Mouse (Mus musculus) kidney, adult 2 months (tissue): ENCODE results near the gene Timm8a2.

Experiments
- CTCF ChIP-seq: fragments of 200-500 bp; conservative IDR thresholded peaks from 2 replicates; pipeline ENCODE4 v1.5.1; 2011; ENCODE audit warnings: low read depth, mild to moderate bottlenecking, control low read depth, low read length, moderate library complexity, mixed read lengths; ENCODE audit not compliant: insufficient read depth, insufficient read length
- POLR2A ChIP-seq: fragments of 200-500 bp; IDR thresholded peaks from one replicate; pipeline ENCODE4 v1.6.1; 2011; ENCODE audit warnings: low read depth, low read length, control low read depth

- TF ChIP-seq POLR2A (no peak), CTCF (no peak)
These were observed 24.2 kb upstream of the Timm8a2 start for GRCm38 (mm10) chr14:122010301-122010700.
